Mouse (Mus musculus): ENCODE measurements around the gene Nkd2.

- no peak for TF ChIP-seq POLR2A (IDR thresholded peaks at IDR 0.05; ENCODE audit: extremely low read depth, insufficient read depth, low read length)
- no peak for TF ChIP-seq CTCF (IDR thresholded peaks at IDR 0.05; ENCODE audit: extremely low read depth, insufficient read depth, low read length)
These were observed 33.9 kb upstream of the Nkd2 start for GRCm38 (mm10) chr13:73881347-73881746.
